Mouse (Mus musculus): ENCODE measurements at regions not wholly inside any gene's neighbourhood (a gene's known extent, or its start where the extent isn't known, plus 50 kb on each side); places are given as distances from the start of the nearest gene placed in this dataset.

- TF ChIP-seq POLR2A (IDR thresholded peaks at IDR 0.05; ENCODE audit: borderline replicate concordance, extremely low read depth, insufficient read depth, insufficient read length, poor library complexity, severe bottlenecking) (no peak), CTCF (IDR thresholded peaks at IDR 0.05; ENCODE audit: borderline replicate concordance, extremely low read depth, insufficient read depth, insufficient read length) (no peak)
- peak; percentile 18 for DNase-seq (ENCODE audit: low read depth)
Observed at GRCm38 (mm10) chr10:61034056-61034455, 55.1 kb upstream of the Pcbd1 start.

GRCm38 (mm10) chr10:61028598-61028997 is 60.5 kb upstream of the Pcbd1 start:
- TF ChIP-seq POLR2A (IDR thresholded peaks at IDR 0.05; ENCODE audit: borderline replicate concordance, extremely low read depth, insufficient read depth, insufficient read length, poor library complexity, severe bottlenecking) = no peak
- TF ChIP-seq CTCF (IDR thresholded peaks at IDR 0.05; ENCODE audit: borderline replicate concordance, extremely low read depth, insufficient read depth, insufficient read length) = no peak
- DNase-seq (ENCODE audit: low read depth) = peak; percentile 34

- no peak for TF ChIP-seq POLR2A (IDR thresholded peaks at IDR 0.05; ENCODE audit: borderline replicate concordance, extremely low read depth, insufficient read depth, insufficient read length, poor library complexity, severe bottlenecking)
- TF ChIP-seq CTCF (IDR thresholded peaks at IDR 0.05; ENCODE audit: borderline replicate concordance, extremely low read depth, insufficient read depth, insufficient read length) = no peak
- peak; percentile 37 for DNase-seq (ENCODE audit: low read depth)
Observed at GRCm38 (mm10) chr10:61027215-61027614, 61.9 kb upstream of the Pcbd1 start.

GRCm38 (mm10) chr10:61025061-61025460 is 64.1 kb upstream of the Pcbd1 start:
- DNase-seq (ENCODE audit: low read depth) = no peak
- TF ChIP-seq CTCF (IDR thresholded peaks at IDR 0.05; ENCODE audit: borderline replicate concordance, extremely low read depth, insufficient read depth, insufficient read length) = no peak
- no peak for TF ChIP-seq POLR2A (IDR thresholded peaks at IDR 0.05; ENCODE audit: borderline replicate concordance, extremely low read depth, insufficient read depth, insufficient read length, poor library complexity, severe bottlenecking)

- no peak for DNase-seq (ENCODE audit: low read depth)
- TF ChIP-seq CTCF (IDR thresholded peaks at IDR 0.05; ENCODE audit: borderline replicate concordance, extremely low read depth, insufficient read depth, insufficient read length) (no peak), POLR2A (IDR thresholded peaks at IDR 0.05; ENCODE audit: borderline replicate concordance, extremely low read depth, insufficient read depth, insufficient read length, poor library complexity, severe bottlenecking) (no peak)
Observed at GRCm38 (mm10) chr10:61024166-61024565, 65.0 kb upstream of the Pcbd1 start.

GRCm38 (mm10) chr10:61023431-61023830 is 65.7 kb upstream of the Pcbd1 start:
- DNase-seq (ENCODE audit: low read depth) = no peak
- no peak for TF ChIP-seq CTCF (IDR thresholded peaks at IDR 0.05; ENCODE audit: borderline replicate concordance, extremely low read depth, insufficient read depth, insufficient read length)
- TF ChIP-seq POLR2A (IDR thresholded peaks at IDR 0.05; ENCODE audit: borderline replicate concordance, extremely low read depth, insufficient read depth, insufficient read length, poor library complexity, severe bottlenecking) = no peak

GRCm38 (mm10) chr10:61019566-61019965 is 69.6 kb upstream of the Pcbd1 start:
- no peak for TF ChIP-seq POLR2A (IDR thresholded peaks at IDR 0.05; ENCODE audit: borderline replicate concordance, extremely low read depth, insufficient read depth, insufficient read length, poor library complexity, severe bottlenecking)
- peak; percentile 46; the same call in 1 of the 2 replicates for TF ChIP-seq CTCF (IDR thresholded peaks at IDR 0.05; ENCODE audit: borderline replicate concordance, extremely low read depth, insufficient read depth, insufficient read length)
- DNase-seq (ENCODE audit: low read depth) = no peak

GRCm38 (mm10) chr10:61012199-61012695 is 76.9 kb upstream of the Pcbd1 start:
- DNase-seq (ENCODE audit: low read depth) = peak; percentile 74
- TF ChIP-seq CTCF (IDR thresholded peaks at IDR 0.05; ENCODE audit: borderline replicate concordance, extremely low read depth, insufficient read depth, insufficient read length) (no peak), POLR2A (IDR thresholded peaks at IDR 0.05; ENCODE audit: borderline replicate concordance, extremely low read depth, insufficient read depth, insufficient read length, poor library complexity, severe bottlenecking) (no peak)

GRCm38 (mm10) chr10:61010697-61011096 is 78.4 kb upstream of the Pcbd1 start:
- peak; percentile 56 for DNase-seq (ENCODE audit: low read depth)
- TF ChIP-seq CTCF (IDR thresholded peaks at IDR 0.05; ENCODE audit: borderline replicate concordance, extremely low read depth, insufficient read depth, insufficient read length) (no peak), POLR2A (IDR thresholded peaks at IDR 0.05; ENCODE audit: borderline replicate concordance, extremely low read depth, insufficient read depth, insufficient read length, poor library complexity, severe bottlenecking) (no peak)

- no peak for TF ChIP-seq CTCF (IDR thresholded peaks at IDR 0.05; ENCODE audit: borderline replicate concordance, extremely low read depth, insufficient read depth, insufficient read length)
- no peak for TF ChIP-seq POLR2A (IDR thresholded peaks at IDR 0.05; ENCODE audit: borderline replicate concordance, extremely low read depth, insufficient read depth, insufficient read length, poor library complexity, severe bottlenecking)
Observed at GRCm38 (mm10) chr10:61007403-61007802, 81.7 kb upstream of the Pcbd1 start.

GRCm38 (mm10) chr10:61001745-61002160 is 87.4 kb upstream of the Pcbd1 start:
- DNase-seq (ENCODE audit: low read depth) = no peak
- TF ChIP-seq CTCF (IDR thresholded peaks at IDR 0.05; ENCODE audit: borderline replicate concordance, extremely low read depth, insufficient read depth, insufficient read length) = no peak
- TF ChIP-seq POLR2A (IDR thresholded peaks at IDR 0.05; ENCODE audit: borderline replicate concordance, extremely low read depth, insufficient read depth, insufficient read length, poor library complexity, severe bottlenecking) = no peak

More at GRCm38 (mm10) chr10:61007403-61007802, 81.7 kb upstream of the Pcbd1 start:
- DNase-seq (ENCODE audit: low read depth) = no peak

GRCm38 (mm10) chr10:60997393-60997792 is 91.7 kb upstream of the Pcbd1 start:
- no peak for DNase-seq (ENCODE audit: low read depth)
- no peak for TF ChIP-seq CTCF (IDR thresholded peaks at IDR 0.05; ENCODE audit: borderline replicate concordance, extremely low read depth, insufficient read depth, insufficient read length)
- no peak for TF ChIP-seq POLR2A (IDR thresholded peaks at IDR 0.05; ENCODE audit: borderline replicate concordance, extremely low read depth, insufficient read depth, insufficient read length, poor library complexity, severe bottlenecking)

All from brain, embryonic 14.5 days (tissue).